Mouse (Mus musculus) layer of hippocampus, adult 2 months (tissue): ENCODE data around the gene Lrrn1. TPM values are rescaled to one million over a fixed set of nuclear protein-coding genes. Genes with fewer than 3 reads are reported as not detected.

Experiments
- DNase-seq, 2 experiments: peaks; one replicate each; pipeline ENCODE4 v3.0.0; 2022; ENCODE audit warnings: low spot score in 2 of 2
- H3K27ac ChIP-seq: fragments of 200-600 bp; 2 replicates; pipeline ENCODE4 v1.8.1; 2022
- H3K4me3 ChIP-seq: fragments of 200-600 bp; 2 replicates; pipeline ENCODE4 v1.8.1; 2022; ENCODE audit warnings: mild to moderate bottlenecking
- CTCF ChIP-seq: fragments of 200-600 bp; conservative IDR thresholded peaks from 2 replicates; pipeline ENCODE4 v1.8.1; 2022; ENCODE audit warnings: antibody characterized with exemption, mild to moderate bottlenecking, moderate library complexity
- long read RNA-seq, 2 experiments: library from polyadenylated mRNA; stranded (forward); transcript quantifications; one replicate each; pipeline ENCODE4 v2.0.0; 2021; ENCODE audit warnings: borderline mapping rate in 2 of 2
- total RNA-seq, 2 experiments: library from RNA; stranded (reverse); gene quantifications; 2 replicates each; pipeline ENCODE4 v1.2.3; 2021

Gene Lrrn1
- total RNA-seq: 100 to 1,000 TPM in 1 of 2 experiments, 10 to 100 TPM in 1; 97.3 to 101 TPM
- long read RNA-seq, experiment 1, transcript Lrrn1-201 (2 exons, 3,700 nt): major isoform, 90 of 96 reads
- long read RNA-seq, experiment 1, partial matches to known transcripts: 0 of 96 reads
- long read RNA-seq, experiment 1, other reads (novel, unspliced or antisense): 6 of 96 reads
- long read RNA-seq, experiment 2, transcript Lrrn1-201 (2 exons, 3,700 nt): major isoform, 126 of 138 reads
- long read RNA-seq, experiment 2, partial matches to known transcripts: 0 of 138 reads
- long read RNA-seq, experiment 2, other reads (novel, unspliced or antisense): 12 of 138 reads

DNA sequence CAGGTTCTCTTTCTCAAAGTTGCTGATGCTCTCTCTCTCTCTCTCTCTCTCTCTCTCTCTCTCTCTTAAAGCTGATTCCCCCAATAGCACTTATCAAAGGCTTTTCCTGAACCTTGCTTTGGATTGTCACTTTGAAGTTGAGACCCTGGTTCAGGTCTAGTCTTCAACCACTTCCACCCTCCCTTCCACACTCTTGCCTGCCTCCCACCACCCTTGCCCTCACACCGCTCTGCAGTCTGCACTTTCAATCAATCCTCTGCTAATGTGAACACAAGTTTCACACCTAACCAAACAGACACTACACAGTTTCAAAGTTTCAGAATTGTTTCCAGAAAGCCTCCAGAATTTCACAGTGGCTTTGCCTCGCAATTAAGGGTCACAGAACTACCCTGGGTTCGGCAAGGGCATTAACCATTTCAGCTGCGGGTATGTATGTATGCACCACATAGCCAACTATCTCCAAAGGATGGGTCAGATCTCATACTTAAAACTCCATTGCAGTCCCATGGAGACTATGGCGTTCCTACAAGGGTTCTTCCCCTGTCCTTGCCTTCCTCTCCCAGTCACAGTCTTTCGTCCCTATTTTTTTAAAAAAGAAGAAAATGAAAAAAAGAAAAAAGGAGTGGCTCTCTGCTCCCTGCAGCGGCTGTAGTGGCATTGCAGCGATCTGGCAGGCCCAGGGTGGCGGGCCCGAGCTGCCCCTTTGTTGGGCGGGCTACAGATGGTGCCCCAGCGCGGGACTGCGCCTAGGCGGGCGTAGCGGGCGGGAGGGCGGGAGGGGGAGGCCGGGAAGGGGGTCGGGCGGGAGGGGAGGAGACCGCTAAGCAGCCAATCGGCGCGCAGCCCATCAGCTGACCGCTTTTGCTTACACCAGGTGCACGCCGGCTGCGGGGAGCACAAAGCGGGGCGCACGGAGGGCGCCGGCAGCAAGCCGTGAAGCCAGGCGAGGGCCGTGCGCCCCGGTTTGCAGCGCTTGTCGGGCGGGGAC lies at the start of gene Lrrn1:
Lrrn1 (plus strand) TSS at position 892 of the 988 bp plus-strand sequence.
- H3K27ac ChIP-seq: peak within 1 kb of the TSS; percentile 98
- TF ChIP-seq CTCF: peak; percentile 56
- peak within 1 kb of the TSS; percentile 78 for H3K4me3 ChIP-seq
- DNase-seq: peak; percentile 79

DNA sequence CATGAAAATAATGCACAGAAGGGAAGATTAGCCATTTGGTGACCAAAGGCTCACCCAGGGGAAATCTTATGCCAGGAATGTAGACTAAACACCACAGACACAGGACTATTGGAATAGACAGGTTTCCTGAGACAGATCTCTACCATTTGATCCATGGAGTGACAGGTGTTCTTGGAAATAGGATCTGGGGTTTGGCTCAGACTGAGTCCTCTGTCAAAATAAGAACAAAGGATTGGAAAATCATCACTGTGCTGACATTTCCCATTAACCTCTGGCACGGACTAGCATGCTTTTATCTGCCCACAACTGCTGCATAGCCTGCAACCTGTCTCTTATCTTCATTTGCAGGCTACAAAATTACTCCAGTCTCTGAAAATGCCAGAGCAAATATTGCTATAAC lies 35.1 kb upstream of the Lrrn1 start:
- Histone ChIP-seq H3K27ac (no peak overlapping the region), H3K4me3 (no peak overlapping the region)
- no peak for DNase-seq
- TF ChIP-seq CTCF: no peak

DNA sequence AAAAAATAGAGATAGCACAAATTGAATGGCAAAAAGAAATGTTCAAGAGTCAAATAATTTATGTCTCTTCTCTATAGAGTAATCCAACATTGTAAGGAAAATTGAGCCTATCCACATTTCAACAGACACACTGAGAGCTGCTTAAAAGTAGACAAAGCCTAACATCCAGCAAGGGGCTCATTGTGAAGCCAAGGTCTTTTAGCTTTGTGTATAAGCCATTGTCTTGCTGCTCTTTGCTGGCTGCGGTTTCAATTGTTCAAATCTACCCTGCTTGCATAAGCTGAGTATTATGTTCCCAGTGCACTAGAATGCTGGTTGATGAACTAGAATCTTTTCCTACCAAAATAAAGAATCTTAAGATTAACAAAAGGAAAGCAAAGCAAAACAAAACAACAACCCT lies 33.7 kb upstream of the Lrrn1 start:
- TF ChIP-seq CTCF: no peak
- Histone ChIP-seq H3K4me3 (no peak overlapping the region), H3K27ac (no peak overlapping the region)
- no peak for DNase-seq

DNA sequence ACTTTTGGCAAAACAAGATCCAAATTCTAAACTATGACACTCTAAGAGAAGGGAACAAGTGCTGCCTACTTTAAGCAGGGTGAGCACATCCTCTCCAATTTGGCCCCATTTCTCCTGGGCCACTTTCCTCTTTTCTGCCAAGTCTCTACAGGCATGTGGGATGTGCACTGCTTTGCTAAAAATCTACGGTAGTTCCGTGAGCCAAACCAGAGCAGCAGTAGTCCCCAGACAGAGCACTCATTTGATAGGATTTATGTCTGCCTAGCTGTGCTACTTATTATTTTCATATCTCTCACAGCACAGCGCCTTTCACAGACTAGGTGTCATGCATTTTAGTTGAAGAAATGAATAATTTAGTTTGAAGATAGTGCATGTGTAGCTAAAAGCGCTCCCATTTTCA lies 15.9 kb upstream of the Lrrn1 start:
- TF ChIP-seq CTCF: no peak
- no peak overlapping the region for H3K27ac ChIP-seq
- DNase-seq: no peak
- H3K4me3 ChIP-seq: no peak overlapping the region

DNA sequence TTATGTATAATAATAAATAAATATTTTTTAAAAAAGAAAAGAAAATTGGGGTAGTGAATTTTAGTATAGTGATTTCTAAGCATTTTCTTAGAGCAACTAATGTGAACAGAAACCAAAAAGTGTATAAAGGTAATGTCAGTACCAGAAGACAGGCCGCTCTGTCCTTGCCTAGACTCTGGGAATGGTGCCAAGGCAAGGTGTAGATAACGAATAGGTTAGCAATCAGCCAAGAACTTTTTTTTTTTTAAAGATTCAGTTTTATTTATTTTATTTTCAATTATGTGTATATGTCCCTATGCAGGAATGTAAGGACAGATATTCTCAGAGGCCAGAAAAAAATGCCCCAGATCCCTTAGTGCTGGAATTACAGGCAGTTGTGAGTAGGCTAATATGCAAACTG lies 5.6 kb upstream of the Lrrn1 start:
- H3K4me3 ChIP-seq: no peak overlapping the region
- no peak for TF ChIP-seq CTCF
- no peak for DNase-seq
- no peak overlapping the region for H3K27ac ChIP-seq

DNA sequence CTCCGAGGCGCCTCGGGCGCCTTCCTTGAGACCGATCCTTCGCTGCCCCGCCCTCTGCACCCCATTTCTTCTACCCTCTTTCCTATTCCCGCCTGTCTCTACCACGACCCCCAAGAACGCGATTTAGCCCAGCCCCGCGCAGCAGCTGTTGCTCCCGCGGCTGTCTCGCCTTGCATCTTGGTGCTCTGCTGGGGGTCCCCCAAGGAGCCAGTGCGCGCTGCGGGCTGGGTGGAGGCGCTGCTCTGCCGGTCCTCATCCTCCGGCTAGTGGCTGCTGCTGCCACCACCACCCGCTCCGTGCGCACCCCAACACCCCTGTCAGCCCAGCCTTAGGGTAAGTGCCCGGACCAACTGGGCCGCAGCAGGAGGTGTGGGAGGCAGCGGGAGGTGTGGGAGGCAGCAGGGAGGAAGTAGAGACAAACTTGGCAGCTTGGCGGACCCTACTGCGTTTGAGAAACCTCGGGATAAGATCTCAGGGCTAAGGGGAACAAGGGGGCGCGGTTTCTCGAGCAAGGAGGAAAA lies 403 bp downstream of the Lrrn1 start:
- peak; percentile 44 to 62 for DNase-seq
- peak overlapping the region; percentile 78 for H3K4me3 ChIP-seq
- H3K27ac ChIP-seq: peak overlapping the region; percentile 98
- TF ChIP-seq CTCF: 0 out of 2 replicates have a peak, but pooled peaks have one; percentile 9

DNA sequence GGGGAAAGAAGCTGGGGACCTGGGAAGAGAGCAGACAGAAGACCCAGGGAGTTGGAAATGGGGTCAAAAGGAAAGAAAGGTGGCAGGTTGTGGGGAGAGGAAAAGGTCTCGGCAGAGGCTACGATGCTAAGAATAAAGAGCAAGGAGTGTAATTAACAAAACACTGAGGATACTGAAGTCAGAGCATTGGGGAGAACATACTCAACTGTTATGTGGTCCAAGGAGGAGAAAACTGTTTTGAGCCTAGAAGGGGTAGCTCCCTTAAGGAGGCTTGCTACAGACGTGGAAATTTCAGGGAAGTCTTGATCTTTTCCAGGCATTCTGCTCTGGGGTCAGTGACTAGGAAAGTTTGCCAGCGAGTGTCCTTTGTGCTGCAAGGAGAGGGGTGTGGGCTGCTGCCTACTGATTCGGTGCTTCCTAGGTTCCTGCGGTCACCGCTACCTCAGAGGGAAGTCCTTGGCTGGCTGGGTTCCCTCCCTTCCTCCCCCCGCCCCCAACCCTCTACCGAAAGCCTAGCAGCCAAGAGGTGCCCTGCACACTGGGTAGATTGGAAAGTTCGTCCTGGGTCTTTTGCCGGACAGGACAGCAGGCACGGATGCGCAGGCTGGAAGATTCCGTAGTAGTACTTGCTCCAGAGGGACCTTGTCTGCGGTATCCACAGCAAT lies 1.2 kb downstream of the Lrrn1 start:
- DNase-seq: no peak
- Histone ChIP-seq H3K27ac (peak overlapping the region; percentile 98), H3K4me3 (peak overlapping the region; percentile 78)
- no peak for TF ChIP-seq CTCF

DNA sequence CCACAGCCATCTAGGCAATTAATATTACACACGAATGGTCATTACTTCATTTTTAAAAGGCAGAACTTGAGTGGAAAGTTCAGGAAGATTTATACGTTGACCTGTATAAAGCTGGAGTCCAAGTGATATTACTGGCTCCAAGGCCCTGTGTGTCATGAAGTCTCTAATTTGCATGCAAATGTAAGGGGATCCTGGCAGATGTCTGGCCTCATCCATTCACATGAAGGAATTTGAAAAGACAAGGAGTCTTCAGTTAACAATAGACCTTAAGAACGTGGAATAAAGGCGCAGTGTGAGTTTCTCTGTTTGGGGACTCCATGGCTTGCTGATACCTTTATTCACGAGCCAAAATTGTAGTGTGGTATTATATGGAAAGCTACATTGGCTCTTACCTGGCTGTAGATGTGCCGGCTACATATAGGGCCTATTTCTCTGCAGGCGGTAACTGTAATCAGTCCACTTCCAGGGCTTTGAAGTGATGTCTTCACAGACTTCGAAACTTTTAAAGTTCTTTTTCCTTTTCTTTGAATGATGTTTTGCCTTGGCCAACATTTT lies 2.0 kb downstream of the Lrrn1 start:
- peak overlapping the region; percentile 78 for H3K4me3 ChIP-seq
- H3K27ac ChIP-seq: peak overlapping the region; percentile 98
- TF ChIP-seq CTCF: no peak
- no peak for DNase-seq

DNA sequence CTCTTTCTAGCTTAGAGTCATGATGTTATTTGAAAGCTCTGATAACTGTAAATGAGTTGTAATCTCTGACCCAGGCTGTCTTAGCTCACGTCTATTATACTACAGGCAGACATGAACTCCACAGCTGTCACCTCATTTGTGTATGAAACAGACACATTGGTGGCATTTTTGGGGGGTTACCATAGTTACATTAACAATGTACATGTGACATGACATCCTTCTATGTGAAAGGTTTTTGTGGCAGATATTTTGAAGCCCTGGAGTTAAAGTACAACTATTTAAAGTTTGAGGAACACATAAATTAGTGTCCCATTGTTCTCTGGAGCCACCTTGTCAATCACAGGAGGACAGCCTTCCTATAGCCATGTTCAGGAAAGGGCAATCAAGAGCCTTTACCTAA lies 5.0 kb downstream of the Lrrn1 start:
- DNase-seq: no peak
- Histone ChIP-seq H3K27ac (peak overlapping the region; percentile 21; the same call in 1 of the 2 replicates), H3K4me3 (no peak overlapping the region; the same call in 1 of the 2 replicates)
- no peak for TF ChIP-seq CTCF

DNA sequence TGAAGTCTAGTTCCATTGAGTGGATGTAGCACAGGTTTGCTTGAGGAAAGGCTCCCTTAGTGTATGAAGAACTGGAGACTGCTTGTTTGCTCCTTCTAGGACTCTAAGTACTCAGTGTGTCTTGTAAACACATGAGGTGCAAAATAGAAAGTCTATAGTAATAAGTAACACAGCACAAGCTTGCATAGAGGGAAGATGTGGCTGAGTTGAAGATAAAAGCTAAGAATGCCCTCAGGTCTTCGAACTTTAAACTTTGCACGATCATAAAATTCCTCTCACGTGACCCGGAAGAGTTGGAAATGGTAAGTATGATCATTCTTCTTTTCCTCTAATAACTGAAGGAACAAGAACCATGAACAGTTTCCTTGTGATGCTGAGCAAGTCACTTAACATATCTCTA lies 7.1 kb downstream of the Lrrn1 start:
- DNase-seq: no peak
- TF ChIP-seq CTCF: no peak
- no peak overlapping the region for H3K4me3 ChIP-seq
- no peak overlapping the region for H3K27ac ChIP-seq

DNA sequence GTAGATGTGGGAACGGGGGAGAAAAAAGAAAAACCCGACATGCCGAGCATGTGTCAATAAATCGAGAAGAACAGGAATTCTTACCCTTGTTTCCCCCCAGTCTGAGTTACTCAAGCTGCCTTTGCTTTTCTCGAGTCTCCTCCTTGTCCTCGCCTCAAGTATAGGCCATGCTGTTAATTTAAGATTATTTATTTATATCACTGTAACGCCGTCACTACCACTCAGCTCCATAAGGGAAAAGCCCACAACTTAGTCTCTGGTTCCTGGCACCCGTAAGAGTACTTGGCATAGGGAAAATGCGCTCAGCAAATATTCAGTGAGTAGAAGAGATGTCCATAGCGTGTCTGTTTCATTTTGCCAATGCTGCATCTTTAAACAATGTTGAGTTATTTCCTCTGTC lies 11.7 kb downstream of the Lrrn1 start:
- peak; percentile 18; the same call in 1 of the 2 replicates for TF ChIP-seq CTCF
- peak overlapping the region; percentile 2; the same call in 1 of the 2 replicates for H3K4me3 ChIP-seq
- H3K27ac ChIP-seq: peak overlapping the region; percentile 70
- peak in 1 of 2 experiments; percentile 26 for DNase-seq

DNA sequence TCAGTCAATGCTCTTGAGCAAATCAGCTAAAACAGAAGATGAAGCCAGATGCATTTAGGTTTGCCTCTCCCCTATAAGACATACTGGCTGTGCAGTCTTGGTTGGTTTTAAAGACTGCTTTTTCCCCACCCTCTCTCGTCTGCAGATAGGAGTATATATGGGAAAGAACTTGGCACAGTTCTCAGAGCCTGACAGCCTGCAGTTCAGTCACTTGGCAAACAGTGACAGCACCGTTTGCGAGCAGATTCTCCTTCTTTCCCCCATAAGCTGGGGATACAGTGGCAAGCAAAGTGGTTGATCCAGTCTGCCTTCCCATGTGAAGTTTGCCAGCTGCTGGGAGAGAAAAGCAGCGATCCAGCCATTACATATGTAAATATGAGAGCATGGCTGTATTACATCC lies 12.3 kb downstream of the Lrrn1 start:
- peak overlapping the region; percentile 70 for H3K27ac ChIP-seq
- no peak for TF ChIP-seq CTCF
- DNase-seq: peak; percentile 49 to 55
- peak overlapping the region; percentile 13; the same call in 1 of the 2 replicates for H3K4me3 ChIP-seq

DNA sequence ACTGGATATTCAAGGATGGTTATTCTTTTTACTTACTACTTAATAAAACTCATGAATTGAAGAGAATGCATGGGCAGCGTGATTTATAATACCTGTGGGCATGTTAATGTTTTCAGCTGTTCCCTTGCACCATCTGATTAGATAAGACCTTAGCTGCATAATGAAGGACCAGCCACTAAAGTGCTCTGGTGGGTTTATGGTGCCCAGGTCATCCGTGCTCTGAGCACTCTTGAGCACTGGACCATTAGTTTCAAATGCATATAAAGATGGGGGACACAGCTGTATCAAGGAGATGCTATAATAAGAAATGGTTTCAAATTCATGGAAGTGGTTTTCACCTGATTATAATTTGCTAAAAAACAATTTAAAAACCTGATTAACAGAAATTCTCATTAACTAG lies 16.7 kb downstream of the Lrrn1 start:
- no peak for TF ChIP-seq CTCF
- Histone ChIP-seq H3K4me3 (no peak overlapping the region), H3K27ac (no peak overlapping the region)
- DNase-seq: no peak
